Mouse (Mus musculus) regulatory T cell (primary cell): ENCODE data around the gene Utrn.

Experiments used
- in situ Hi-C: fragments of 300-600 bp; cut with MboI, MseI; formaldehyde crosslinking; loops from one replicate; pipeline ENCODE4 v1.15.1; 2025; ENCODE audit warnings: high pct_unique_total_duplicates

Gene Utrn

DNA sequence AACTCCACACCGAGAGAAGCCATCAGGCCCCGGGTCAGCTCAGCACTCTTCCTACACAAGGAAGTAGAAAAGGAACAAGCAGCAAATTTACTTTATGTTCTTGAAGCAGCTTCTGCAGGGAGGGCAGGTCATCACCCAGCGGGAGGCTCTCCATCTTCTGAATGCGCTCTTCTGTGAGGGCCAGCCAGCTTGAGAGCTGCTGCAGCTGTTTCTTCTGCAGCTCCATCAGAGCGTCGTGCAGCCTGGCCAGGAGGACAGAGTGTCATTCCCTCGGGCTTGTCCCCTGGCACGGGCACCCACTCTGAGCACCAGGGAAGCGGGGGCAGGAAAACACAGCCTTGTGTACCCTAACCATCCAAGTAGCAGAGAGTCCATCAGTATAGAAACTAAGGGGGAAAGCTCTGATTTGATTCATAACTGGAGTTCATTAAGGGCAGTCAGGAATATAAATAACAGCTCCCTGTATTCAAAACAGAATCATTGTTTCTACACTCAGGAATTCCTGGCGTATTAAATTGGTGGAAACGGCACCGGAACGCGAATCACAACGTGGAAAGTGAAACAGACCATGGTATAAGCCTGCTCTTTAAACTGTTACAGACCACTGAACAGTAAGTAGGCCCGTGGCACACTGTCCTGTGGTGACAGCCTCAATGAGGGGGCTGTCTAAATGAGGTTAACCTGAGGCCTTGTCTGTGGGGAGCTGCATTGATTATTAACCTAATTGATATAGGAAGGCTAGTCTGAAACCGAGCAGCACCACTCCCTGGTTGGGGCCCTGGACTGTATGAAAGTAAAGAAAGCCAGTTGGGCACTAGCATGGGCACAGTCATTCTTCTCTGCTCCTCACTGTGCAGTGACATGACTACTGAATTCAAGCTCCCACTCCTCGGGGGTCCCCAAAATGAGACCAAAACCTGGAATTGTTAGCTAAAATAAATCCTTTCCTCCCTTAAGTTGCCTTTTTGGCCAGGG, 132.0 kb downstream of the Utrn start:
- in situ Hi-C loops, result loop anchor here (10.0 kb wide), 1 partner anchor 852 kb away; no protein-coding TSS in a partner anchor

DNA sequence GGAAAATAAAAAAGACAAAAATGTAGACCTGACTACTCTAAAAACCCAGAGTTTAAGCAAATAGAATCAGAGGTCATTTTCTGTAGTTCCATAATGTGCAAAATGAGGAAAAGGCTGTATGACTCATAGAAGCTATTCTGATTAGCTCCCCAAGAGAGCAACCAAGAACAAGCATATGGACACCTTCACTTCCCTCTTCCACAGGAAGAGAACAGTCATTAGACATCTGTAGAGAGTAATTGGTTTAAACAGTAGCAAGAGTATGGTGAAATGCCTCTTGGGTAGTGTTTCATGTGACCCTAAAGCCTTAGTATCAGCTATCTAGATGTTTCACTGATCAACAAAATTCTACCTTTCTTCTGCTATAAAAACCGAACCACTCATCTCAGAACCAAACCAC, 133.5 kb downstream of the Utrn start:
- in situ Hi-C loops, result loop anchor here (10.0 kb wide), 1 partner anchor 851 kb away; no protein-coding TSS in a partner anchor

DNA sequence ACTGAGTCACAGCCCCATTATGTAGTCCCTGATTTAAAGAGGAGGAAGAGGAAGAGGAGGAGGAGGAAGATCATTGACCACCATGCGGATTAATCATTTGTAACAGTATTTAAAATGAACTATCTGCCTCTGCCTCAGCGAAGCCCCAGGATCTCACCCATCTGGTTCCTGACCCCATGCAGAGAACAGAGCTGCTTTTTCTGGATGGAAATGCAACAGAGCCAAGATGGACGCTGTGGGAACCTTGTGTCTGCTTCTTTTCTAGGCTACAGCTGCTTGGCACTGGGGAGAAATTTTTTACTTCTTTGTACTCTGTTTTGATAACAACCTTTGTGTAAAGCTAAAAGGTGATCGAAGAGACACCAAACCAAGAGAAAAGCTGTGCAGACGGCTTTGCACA, 137.7 kb downstream of the Utrn start:
- in situ Hi-C loops, result loop anchor here (10.0 kb wide), 1 partner anchor 847 kb away; no protein-coding TSS in a partner anchor

DNA sequence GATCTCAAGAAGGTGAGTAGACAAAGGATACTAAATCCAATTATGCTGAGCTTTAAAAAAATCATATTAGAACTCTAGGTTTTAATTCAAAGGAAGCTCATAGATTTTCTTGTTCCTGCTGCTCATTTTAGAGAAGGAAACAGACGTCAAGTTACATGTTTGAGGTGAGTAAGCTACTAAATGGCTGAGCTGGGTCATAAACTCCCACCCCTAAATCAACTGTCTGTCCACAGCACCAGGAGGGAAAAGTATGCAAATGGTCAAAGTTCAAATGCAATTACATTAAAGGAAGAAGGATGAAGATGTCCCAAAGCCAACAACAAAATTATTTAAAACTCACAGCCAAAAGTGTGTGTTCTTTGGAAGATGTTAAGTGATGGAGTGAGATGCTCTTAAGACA, 139.5 kb downstream of the Utrn start:
- in situ Hi-C loops, result loop anchor here (10.0 kb wide), 1 partner anchor 845 kb away; no protein-coding TSS in a partner anchor

DNA sequence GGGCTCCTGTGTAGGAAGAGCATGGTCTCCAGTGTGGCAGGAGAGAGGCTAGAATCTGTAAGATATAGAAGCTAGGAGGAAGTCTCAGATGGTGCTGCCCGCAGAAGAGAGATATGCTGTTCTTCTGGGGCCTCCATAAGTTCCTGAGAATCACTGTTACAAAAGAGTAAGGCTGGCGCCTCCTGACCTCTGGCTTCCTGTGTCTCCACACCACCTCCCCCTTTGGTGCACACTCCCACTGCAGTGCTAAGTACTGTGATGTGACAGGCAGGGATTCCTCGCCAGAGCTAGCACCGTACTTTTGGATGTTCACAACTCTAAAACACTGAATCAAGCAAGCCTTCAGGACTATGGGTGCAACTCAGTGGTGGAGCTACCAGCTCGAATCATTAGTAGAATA, 140.1 kb downstream of the Utrn start:
- in situ Hi-C loops, result no loop called here

DNA sequence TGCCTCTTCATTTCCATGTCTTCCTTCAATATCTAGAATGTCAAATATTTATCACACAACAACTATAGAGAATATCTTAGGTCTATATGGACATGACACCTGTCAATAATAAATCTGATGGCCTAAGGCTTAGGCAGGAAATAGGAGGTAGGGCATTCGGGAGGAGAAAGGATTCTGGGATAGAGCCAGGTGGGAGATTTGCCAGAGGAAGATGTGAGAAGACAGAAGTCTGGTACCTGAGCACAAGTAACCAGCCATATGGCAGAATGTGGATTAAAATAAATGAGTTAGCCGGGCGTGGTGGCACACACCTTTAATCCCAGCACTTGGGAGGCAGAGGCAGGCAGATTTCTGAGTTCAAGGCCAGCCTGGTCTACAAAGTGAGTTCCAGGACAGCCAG, 141.3 kb downstream of the Utrn start:
- in situ Hi-C loops, result no loop called here

DNA sequence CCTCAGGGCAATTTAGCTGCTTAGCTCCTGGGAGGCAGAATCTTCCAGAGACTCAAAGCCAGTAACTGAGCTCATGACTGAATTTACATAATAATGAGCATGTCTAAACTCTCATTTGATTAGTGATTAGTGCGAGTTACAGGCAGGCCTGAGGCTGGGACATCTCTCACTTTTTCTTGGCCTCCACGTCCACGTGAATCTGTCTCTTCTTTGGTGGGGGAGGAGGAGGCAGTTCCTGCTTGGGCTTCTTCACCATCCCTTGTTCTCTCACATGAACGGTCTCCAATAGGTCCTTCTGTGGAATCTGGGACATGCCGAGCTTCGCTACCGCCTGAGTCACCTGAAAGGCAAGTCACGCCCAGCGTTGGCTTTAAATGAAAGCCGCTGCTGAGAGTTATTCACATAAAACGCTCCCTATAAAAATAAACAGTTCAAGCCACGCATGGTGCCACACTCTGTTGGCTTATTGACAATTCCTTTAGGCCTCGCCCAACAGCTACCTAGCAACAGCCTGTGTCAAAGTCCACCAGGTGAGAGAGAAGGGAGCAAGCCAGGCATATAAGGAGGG, 143.0 kb downstream of the Utrn start:
- in situ Hi-C loops, result no loop called here

DNA sequence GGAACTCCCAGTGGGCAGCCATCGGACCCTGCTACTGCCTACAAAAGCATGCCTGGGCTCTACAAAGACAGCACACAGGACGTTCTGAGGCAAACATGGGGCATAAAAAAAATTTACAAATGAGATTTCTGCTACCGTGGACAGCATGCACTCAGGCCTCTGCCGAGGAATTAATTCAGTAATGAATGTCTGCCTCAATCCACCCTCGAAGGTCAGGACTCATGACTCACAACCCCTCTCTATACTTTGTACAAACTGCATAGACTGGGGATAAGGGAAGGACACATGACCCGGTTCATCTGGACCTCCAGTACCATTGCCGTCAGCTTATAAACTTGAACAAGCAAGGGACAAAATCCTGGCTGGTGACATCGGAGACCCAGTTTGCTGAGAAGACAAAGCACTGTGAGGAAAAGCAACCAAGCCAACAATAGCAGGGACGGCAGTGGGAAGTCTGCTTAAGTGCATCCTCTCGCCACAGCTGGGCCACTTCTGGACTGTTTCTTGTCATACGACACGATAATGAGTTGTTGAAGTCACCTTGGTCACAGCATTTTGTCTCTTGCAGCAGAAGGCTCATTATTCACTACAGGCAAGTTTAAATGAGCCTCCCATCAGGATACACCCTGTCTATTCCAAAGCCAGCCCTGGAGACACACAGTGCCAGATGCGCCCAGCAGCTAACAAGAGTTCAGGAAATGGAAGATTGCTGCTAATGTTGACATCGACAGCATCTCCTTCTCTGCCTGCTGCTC, 144.7 kb downstream of the Utrn start:
- in situ Hi-C loops, result no loop called here

DNA sequence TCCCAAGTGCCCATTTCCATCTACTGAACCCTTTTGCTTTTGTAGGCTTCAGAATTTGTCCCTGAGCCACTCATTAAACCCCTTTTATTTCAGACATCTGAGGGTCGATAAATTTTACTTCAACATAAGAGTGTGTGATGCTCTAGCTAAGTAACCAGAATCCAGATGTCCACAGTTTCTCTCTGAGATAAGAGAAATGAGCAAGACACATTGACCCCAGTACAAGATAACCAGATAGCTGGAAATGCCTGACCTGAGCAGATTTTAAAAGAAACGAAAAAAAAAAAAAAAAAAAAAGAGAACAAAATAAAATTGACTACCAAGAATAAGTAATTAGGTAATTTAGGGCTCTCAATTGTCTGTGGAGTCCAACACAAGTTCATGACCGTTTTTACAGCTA, 145.9 kb downstream of the Utrn start:
- in situ Hi-C loops, result no loop called here

DNA sequence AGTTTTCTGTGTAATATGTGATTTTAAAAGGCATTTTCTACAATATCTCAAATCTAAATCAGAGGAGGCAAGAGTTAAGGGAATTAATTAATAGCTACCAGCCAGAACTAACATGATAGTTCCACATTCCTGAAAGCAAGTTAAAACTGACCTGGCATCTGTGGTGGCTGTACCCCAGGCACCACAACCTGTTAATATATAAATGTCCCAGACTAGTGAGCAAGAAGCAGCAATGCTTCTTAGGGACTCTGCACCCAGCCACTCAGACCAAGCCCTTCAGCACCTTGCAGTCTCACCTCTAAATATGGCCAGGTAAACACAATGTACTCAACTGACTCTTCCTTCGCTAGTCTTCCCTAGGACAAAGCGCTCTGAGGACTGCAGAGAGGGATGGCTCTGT, 147.1 kb downstream of the Utrn start:
- in situ Hi-C loops, result no loop called here

DNA sequence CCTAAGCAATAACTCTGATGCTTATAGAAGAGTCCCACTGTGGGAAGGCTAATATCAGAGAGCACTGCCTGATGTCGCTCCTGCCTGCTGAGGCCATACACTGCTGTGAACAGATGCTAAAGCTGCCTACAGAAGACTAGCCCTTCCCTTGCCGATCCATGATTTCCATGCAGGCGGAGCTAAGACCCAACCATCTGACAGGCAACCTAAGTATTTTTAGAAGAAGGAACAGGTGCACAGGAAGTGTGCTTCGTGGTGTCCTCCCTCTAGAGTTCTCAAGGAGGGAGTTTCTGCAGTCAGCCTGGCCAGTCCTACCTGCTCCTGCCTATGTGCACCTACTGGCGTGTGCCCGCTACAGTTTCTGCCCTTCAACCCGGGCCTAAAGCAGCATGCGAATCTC, 150.8 kb downstream of the Utrn start:
- in situ Hi-C loops, result no loop called here

DNA sequence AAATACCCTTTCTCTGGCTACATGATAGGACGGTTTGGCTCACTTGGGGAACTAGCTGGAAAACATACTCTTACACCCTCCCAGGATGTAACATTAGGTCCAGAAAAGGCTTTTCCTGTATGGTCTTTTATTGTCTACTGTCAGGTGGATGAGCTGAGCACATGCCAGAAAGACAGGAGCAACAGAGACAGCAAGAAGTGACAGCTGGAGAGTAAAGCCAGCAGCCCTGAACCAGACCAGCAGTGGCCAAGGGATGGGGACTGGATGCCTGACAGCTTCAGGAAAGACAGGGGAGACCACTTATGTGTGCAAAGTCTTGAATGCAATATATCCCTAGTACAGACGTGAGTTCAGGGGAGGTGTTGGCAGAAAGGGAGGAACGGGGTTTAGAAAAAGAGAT, 151.8 kb downstream of the Utrn start:
- in situ Hi-C loops, result no loop called here

DNA sequence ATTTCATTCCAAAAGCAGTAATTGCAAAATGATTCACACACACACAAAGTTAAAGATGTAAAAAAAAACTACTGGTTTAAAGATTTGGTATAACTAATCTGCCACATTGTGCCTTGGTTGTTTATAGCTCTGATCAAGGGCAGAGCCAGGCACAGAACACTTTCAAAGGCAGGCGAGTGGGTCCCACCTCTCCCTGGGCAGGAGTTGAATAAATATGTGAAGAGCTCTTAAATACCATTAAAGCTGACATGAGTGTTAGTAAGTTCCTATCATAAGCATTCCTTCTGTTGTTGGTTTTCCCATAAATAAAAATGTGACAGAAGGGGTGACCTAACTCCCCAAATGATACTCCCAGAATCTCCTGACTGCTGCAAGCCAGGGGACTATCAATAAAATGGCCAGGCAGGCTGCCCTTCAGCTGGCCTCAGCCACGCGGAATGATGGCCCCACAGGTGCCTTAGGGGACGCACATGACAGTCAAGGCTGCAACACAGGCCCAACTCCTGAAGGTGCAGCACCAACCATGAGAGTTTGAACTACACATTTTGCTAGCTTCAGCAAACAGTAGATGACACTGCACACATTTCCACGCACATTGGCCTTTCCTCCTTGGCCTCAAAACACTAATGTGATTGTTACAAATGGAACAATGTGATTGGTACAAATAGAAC, 152.4 kb downstream of the Utrn start:
- in situ Hi-C loops, result no loop called here

DNA sequence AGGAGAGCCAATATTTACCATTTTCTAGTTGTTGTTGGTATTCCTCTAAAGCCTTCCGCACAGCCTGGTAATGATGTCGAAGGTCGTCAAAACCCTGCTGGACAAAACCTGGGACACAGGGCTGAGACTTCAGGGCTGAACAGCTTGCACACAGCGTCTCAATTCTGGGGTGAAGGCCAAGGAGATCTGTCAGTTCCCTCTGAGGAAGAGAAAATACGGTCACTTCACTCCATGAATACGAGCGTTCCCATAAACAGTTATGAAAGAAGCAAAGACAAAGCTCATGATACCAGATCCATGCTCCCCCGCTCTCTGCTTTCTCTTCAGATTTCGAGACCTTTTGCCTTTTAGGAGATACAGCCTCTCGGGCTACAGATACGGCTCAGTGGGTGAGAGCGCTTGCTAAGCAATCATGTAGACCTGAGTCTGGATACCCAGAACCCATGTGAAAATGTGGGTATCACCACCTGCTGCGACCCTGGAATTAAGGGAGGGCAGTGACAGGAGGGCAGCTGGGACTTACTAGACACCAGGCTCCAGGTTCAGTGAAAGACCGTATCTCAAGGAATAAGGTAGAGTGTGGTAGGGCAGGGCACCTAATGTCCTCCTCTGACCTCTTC, 155.8 kb downstream of the Utrn start:
- in situ Hi-C loops, result no loop called here

DNA sequence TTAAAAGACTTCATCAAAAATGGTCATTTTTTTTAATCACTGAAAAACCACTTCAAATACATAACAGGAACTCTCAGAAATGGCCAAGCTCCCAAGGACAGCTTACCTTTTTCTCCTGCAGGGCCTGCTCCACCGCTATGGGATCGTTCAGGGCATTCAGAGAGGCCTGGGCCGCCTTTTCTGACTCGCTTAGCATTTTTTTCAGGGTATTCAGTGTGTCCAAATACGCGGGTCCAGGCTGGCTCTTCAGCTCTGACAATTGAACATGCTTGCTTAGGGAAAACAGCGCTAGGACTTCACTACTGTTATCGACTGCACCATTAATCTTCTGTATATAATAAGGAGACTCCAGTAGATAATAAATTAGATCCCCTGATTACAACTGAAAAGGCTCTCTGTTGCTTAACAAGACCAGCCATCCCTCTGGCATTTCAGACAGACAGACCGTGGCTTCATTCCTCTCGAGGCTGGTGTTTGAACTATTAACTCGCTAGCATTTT, 157.8 kb downstream of the Utrn start:
- in situ Hi-C loops, result no loop called here

DNA sequence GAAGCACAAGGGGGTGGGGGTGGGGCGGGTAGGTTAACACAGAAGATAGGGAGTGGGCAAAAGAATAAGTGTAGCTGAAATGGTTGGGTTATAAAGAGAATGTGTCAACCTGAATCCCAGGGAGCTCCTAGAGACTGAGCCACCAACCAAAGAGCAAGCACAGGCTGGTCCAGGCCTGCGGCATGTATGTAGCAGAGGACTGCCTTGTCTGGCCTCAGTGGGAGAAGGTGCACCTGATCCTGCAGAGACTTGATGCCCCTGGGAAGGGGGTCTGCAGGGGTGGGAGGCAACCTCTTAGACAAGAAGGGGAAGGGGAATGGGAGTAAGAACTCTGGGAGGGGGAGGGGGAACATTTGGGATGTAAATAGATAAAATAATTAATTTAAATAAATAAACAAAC, 162.6 kb downstream of the Utrn start:
- in situ Hi-C loops, result no loop called here

DNA sequence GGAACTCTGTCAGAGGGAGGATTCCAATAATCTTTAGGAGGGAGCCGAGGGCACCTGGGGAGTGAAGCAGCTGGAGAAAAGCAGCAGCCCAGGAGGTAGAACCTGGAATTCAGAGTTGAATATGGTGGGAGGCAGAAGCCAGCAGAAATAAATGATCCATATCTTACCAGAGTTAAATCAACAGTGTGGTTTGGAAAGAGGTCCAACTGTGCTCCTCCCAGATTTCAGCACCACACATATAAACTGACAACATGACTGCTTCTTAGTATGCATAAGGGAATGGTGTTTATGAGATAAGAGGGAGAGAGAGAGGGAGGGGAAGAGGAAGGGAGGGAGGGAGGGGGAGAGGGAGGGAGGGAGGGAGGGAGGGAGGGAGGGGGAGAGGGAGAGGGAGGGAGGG, 163.2 kb downstream of the Utrn start:
- in situ Hi-C loops, result no loop called here

DNA sequence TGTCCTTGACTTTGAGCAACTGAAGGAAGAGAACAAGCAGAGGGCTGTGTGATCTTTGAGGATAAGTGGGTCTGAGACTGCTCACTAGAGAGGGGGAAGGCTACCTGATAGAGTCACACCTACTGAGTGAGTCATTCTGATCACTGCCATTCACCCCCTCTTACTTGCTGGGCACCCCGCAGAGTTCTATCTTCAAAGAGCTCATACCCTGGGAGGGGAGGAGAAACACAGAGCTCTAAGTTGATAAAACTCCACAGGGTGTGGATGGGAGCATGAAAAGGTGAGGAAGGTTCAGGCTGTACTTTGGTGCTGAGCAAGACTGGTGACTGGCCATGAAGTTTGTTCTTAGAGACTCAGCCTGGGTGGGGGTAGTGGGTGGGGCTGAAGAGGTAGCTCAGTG, 164.9 kb downstream of the Utrn start:
- in situ Hi-C loops, result no loop called here

DNA sequence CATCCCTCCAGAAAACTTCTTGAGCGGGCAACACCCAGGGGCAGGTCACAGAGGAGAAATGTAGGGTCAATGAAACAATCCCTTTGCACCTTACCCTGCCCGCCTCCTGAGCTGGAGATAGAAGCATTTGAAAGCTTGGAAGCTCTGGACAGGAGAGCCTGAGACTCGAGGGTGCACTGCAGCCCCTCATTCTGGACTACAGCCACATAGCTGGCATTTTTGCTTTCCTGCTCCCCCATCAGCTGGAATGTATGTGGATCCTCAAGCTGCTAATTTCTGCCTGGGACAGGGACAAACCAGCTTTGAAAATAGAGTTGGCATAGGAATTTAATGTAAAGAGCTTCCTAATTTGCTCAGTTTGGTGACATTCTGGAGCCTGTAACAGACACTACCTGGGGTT, 165.6 kb downstream of the Utrn start:
- in situ Hi-C loops, result no loop called here

DNA sequence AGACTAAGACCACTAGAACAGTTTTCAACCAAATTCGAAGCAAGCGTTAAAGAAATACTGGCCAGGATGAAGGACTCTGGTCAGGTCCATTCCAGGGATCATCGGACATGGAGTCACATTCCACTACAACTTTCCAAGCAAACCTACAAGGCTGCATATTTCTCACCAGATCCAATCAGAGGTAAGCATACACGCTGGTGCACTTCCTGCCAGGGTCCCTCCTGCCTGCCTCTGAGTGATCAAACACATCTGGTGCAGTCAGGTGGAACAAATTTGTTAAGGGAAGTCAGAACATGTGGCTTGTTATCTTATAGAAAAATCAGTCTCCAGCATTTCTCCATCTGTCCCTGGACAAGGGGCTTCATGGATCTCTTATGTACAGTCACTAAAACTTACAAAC, 167.0 kb downstream of the Utrn start:
- in situ Hi-C loops, result no loop called here

DNA sequence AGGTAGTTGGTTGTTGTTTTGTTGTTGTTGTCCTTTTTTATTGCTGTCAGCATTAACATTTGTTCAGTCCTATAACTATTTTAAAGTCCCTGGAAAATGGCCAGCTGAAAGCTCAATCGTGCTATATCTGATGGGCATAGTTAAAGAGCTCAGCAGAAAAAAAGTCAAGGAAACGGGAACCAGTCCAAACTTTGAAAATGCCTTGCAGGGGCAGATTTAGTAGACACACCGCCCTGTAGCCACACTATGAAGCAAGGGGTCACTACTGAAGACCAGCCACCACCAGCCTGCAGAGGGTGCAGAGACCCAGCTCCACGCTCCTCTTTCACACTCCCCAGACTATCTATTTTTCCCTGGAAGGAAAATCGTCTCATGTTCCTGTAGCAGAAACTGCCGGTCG, 167.5 kb downstream of the Utrn start:
- in situ Hi-C loops, result no loop called here
